Mouse (Mus musculus) stomach, postnatal 0 days (tissue): ENCODE data around the gene Grin2c.

Experiments
- CTCF ChIP-seq: IDR thresholded peaks from 2 replicates; pipeline ENCODE4 v1.5.1; 2016; ENCODE audit warnings: antibody characterized with exemption, low read depth, mild to moderate bottlenecking, moderate library complexity
- EP300 ChIP-seq: optimal IDR thresholded peaks from 2 replicates; pipeline ENCODE3; 2016; ENCODE audit warnings: antibody characterized with exemption

DNA sequence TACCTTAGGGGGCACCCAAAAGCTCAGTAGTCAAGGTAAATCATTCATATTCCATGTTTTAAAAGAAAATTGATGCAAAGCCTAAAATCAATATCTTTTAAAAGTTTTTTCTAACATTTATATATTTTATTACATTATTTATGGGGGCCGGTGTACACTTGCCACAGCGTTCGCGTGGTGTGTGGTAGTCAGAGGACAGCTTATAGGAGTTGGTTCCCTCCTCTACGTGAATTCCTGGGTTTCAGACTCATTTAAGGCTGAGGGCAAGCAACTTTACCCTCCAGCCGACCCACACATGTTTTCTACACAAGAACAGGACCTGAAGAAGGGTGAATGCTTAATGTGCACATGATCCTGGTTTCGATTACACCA, 10.5 kb upstream of the Grin2c start:
- TF ChIP-seq CTCF, result no peak
- TF ChIP-seq EP300, result no peak
